Mouse (Mus musculus) gastrocnemius, postnatal 25 days (tissue): ENCODE data around the gene Gm1140. TPM values are rescaled to one million over a fixed set of nuclear protein-coding genes. Genes with fewer than 3 reads are reported as not detected.
"Not testable (repeated sequence)": the region's sequence is repeated elsewhere in the genome, so short reads cannot be mapped to it uniquely, and the experiment has no call there.

Experiments used
- DNase-seq: peaks from one replicate; pipeline ENCODE4 v3.0.0; 2022
- long read RNA-seq, 2 experiments: library from polyadenylated mRNA; stranded (forward); transcript quantifications; one replicate each; pipeline ENCODE4 v2.0.0; 2021
- total RNA-seq, 2 experiments: library from RNA; stranded (reverse); gene quantifications; 1 replicate in 1 of 2; 2 replicates in 1 of 2; pipeline ENCODE4 v1.2.3; 2021

Gene Gm1140
- total RNA-seq: not detected
- long read RNA-seq, experiment 1: 0 reads
- long read RNA-seq, experiment 2: 0 reads

DNA sequence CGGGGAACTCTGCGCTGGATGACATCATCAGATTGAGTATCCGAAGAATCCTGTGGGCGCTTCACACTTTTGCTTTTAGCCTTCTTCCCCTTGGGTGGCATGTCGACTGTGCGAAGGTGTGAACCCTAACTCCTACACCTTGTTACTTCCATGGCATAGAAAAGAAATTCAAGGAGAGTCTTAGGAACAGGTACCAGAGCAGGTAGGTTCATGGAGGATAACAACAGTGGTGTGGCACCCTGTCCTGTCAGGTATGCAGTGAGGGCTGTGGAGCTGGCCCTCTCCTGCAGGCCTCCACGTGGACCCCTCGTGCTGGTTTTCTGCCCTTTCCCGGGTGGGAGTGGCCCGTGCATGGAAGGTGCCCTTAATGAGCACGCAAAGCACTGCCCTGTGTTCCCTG, at the start of gene Gm1140:
Gene Gm1140, minus strand, starts transcription at position 101 of the 400 bp plus-strand sequence.
- not testable (repeated sequence) for DNase-seq

- DNase-seq: not testable (repeated sequence)
Observed at GRCm38 (mm10) chrX:67695398-67695797, 2.0 kb upstream of the Gm1140 start, which contains the start of gene Gm14692. Gene Gm14692, plus strand, starts transcription at chrX:67695698.

Other genes with a start within 250 kb of the Gm1140 start
- not detected for gene Gm14692, start 2.1 kb upstream of the Gm1140 start, total RNA-seq
- not detected for gene 4933436I01Rik, start 227.9 kb upstream of the Gm1140 start, total RNA-seq